Mouse (Mus musculus) midbrain, embryonic 14.5 days (tissue): ENCODE measurements around the gene Plcl1. TPM values are rescaled to one million over a fixed set of nuclear protein-coding genes. Genes with fewer than 3 reads are reported as not detected.

ENCODE experiments used
- ATAC-seq: fragments of 200-750 bp; cut with Nextera tagmentation; 2 replicates; pipeline ENCODE4 v1.8.0; 2017; ENCODE audit warnings: moderate number of reproducible peaks, moderate library complexity; ENCODE audit not compliant: low FRiP score, low TSS enrichment
- DNase-seq: peaks from one replicate; pipeline ENCODE4 v3.0.0-alpha.2; 2015
- H3K27ac ChIP-seq: fragments of 300-500 bp; sonication (generic); replicated peaks from 2 replicates; pipeline ENCODE4 v1.5.1; 2014; ENCODE audit warnings: mild to moderate bottlenecking, low read depth, low read length, moderate library complexity
- H3K27me3 ChIP-seq: fragments of 300-500 bp; sonication (generic); 2 replicates; pipeline ENCODE4 v1.6.1; 2014; ENCODE audit warnings: low read length, control low read depth, mixed read lengths; ENCODE audit not compliant: control insufficient read depth, insufficient read depth
- H3K36me3 ChIP-seq: fragments of 300-500 bp; sonication (generic); 2 replicates; pipeline ENCODE4 v1.6.1; 2014; ENCODE audit warnings: low read length, control low read depth; ENCODE audit not compliant: control insufficient read depth, insufficient read depth
- H3K4me1 ChIP-seq: fragments of 300-500 bp; sonication (generic); 2 replicates; pipeline ENCODE4 v1.6.1; 2014; ENCODE audit warnings: mild to moderate bottlenecking, antibody characterized with exemption, low read length, control low read depth; ENCODE audit not compliant: control insufficient read depth, insufficient read depth
- H3K4me2 ChIP-seq: fragments of 300-500 bp; sonication (generic); 2 replicates; pipeline ENCODE4 v1.6.1; 2014; ENCODE audit warnings: mild to moderate bottlenecking, low read length, moderate library complexity
- H3K4me3 ChIP-seq: fragments of 300-500 bp; sonication (generic); replicated peaks from 2 replicates; pipeline ENCODE4 v1.5.1; 2014; ENCODE audit warnings: low read depth, low read length
- H3K9ac ChIP-seq: fragments of 300-500 bp; sonication (generic); replicated peaks from 2 replicates; pipeline ENCODE4 v1.6.1; 2014; ENCODE audit warnings: mild to moderate bottlenecking, low read length, moderate library complexity
- H3K9me3 ChIP-seq: fragments of 300-500 bp; sonication (generic); 2 replicates; pipeline ENCODE4 v1.6.1; 2016; ENCODE audit warnings: low read length, control low read depth, mixed read lengths; ENCODE audit not compliant: control insufficient read depth
- WGBS: fragments of 180-500 bp; shearing (Covaris S2); extraction: QIAGEN DNeasy Blood & Tissue Kit; methylation state at CpG from one replicate; pipeline ENCODE4 v1.1.7; 2014; 5-methylcytosine and 5-hydroxymethylcytosine counted together
- polyA plus RNA-seq: library from polyadenylated mRNA; unstranded; fragments of >200 nt; fragmentation: Nextera tagmentation; extraction: Ambion mirVana; gene quantifications from 2 replicates; pipeline ENCODE4 v1.2.1, GENCODE M21; 2014

The Plcl1 gene
- polyA plus RNA-seq, 1 experiment from 2014 or later: 5.0 TPM

GRCm38 (mm10) chr1:55755742-55756141 lies 350.0 kb downstream of the Plcl1 start:
- WGBS: 63% methylated on average over 10 of the region's 10 CpGs
- H3K9me3 ChIP-seq: no peaks in the 10 kb centered on the region
- H3K36me3 ChIP-seq: no peaks in the 10 kb centered on the region
- H3K9ac ChIP-seq: no peak overlapping the region
- no peak overlapping the region for H3K27ac ChIP-seq
- no peaks in the 10 kb centered on the region for H3K27me3 ChIP-seq
- H3K4me1 ChIP-seq: no peaks in the 10 kb centered on the region
- H3K4me3 ChIP-seq: no peak overlapping the region
- no peak overlapping the region for H3K4me2 ChIP-seq
- ATAC-seq (no peak), DNase-seq (peak; percentile 65)

- H3K4me1 ChIP-seq: peaks cover 5% of the 10 kb centered on the region; the same call in 1 of the 2 replicates
- no peaks in the 10 kb centered on the region for H3K27me3 ChIP-seq
- H3K4me2 ChIP-seq: no peak overlapping the region
- H3K36me3 ChIP-seq: no peaks in the 10 kb centered on the region
- ATAC-seq (no peak), DNase-seq (peak; percentile 31)
- no peaks in the 10 kb centered on the region for H3K9me3 ChIP-seq
- no peak overlapping the region for H3K4me3 ChIP-seq
- 53% methylated on average over 5 of the region's 5 CpGs for WGBS
- H3K27ac ChIP-seq: no peak overlapping the region
- no peak overlapping the region for H3K9ac ChIP-seq
Observed at GRCm38 (mm10) chr1:55762284-55762683, 356.6 kb downstream of the Plcl1 start.

GRCm38 (mm10) chr1:55763171-55763570 lies 357.4 kb downstream of the Plcl1 start:
- Histone ChIP-seq H3K4me2 (no peak overlapping the region), H3K9ac (no peak overlapping the region), H3K4me1 (peaks cover 5% of the 10 kb centered on the region; the same call in 1 of the 2 replicates), H3K36me3 (no peaks in the 10 kb centered on the region), H3K27ac (no peak overlapping the region), H3K27me3 (no peaks in the 10 kb centered on the region), H3K4me3 (no peak overlapping the region), H3K9me3 (no peaks in the 10 kb centered on the region)
- DNase-seq (no peak), ATAC-seq (no peak)
- WGBS: 83% methylated on average over 2 of the region's 2 CpGs

GRCm38 (mm10) chr1:55766743-55767142 lies 361.0 kb downstream of the Plcl1 start:
- Histone ChIP-seq H3K4me3 (no peak overlapping the region), H3K36me3 (no peaks in the 10 kb centered on the region), H3K9ac (no peak overlapping the region), H3K27ac (no peak overlapping the region), H3K27me3 (no peaks in the 10 kb centered on the region), H3K4me2 (no peak overlapping the region), H3K9me3 (no peaks in the 10 kb centered on the region), H3K4me1 (0 out of 2 replicates have a peak, but pooled peaks cover under 1% of the 10 kb centered on the region)
- ATAC-seq (no peak), DNase-seq (no peak)
- WGBS: 68% methylated on average over 1 of the region's 1 CpGs

GRCm38 (mm10) chr1:55770072-55770785 lies 364.5 kb downstream of the Plcl1 start:
- H3K9ac ChIP-seq: no peak overlapping the region
- no peak overlapping the region for H3K27ac ChIP-seq
- no peaks in the 10 kb centered on the region for H3K36me3 ChIP-seq
- no peak overlapping the region for H3K4me2 ChIP-seq
- no peak for DNase-seq
- H3K4me3 ChIP-seq: no peak overlapping the region
- ATAC-seq: no peak
- no peaks in the 10 kb centered on the region for H3K27me3 ChIP-seq
- H3K4me1 ChIP-seq: no peaks in the 10 kb centered on the region
- H3K9me3 ChIP-seq: no peaks in the 10 kb centered on the region

- H3K4me2 ChIP-seq: no peak overlapping the region
- WGBS: 73% methylated on average over 6 of the region's 6 CpGs
- H3K27ac ChIP-seq: no peak overlapping the region
- no peaks in the 10 kb centered on the region for H3K9me3 ChIP-seq
- no peak for ATAC-seq
- no peak overlapping the region for H3K4me3 ChIP-seq
- peak; percentile 5 for DNase-seq
- H3K36me3 ChIP-seq: no peaks in the 10 kb centered on the region
- no peaks in the 10 kb centered on the region for H3K4me1 ChIP-seq
- H3K9ac ChIP-seq: no peak overlapping the region
- no peaks in the 10 kb centered on the region for H3K27me3 ChIP-seq
Observed at GRCm38 (mm10) chr1:55792817-55793216, 387.1 kb downstream of the Plcl1 start.

Other genes with a start within 250 kb of the Plcl1 start
- 8.7 and 9.5 TPM in 2 replicates for gene Rftn2, start 179.1 kb upstream of the Plcl1 start, polyA plus RNA-seq
- gene Mars2, start 168.7 kb upstream of the Plcl1 start, polyA plus RNA-seq: 4.1 and 4.4 TPM in 2 replicates
- not detected in 2 replicates for gene Boll, start 42.5 kb upstream of the Plcl1 start, polyA plus RNA-seq